Mouse (Mus musculus): ENCODE measurements around the gene Hinfp. TPM values are rescaled to one million over a fixed set of nuclear protein-coding genes. Genes with fewer than 3 reads are reported as not detected.

The Hinfp gene
- polyA plus RNA-seq (2016; fragmentation: Nextera tagmentation; extraction: Ambion mirVana), result 23.5 and 25.0 TPM in 2 replicates

GRCm38 (mm10) chr9:44305466-44306079 is at the start of gene Hinfp:
TSS of gene Hinfp (minus strand) at chr9:44305671.
- Histone ChIP-seq H3K9me3 (no peaks in the 10 kb centered on the region), H3K27me3 (ENCODE audit: insufficient read depth, poor library complexity, severe bottlenecking) (no peaks in the 10 kb centered on the region), H3K36me3 (peaks cover 27% of the 10 kb centered on the region), H3K4me3 (peak within 1 kb of the TSS; percentile 84), H3K27ac (peak within 1 kb of the TSS; percentile 90), H3K4me1 (peaks cover 15% of the 10 kb centered on the region)
- WGBS, result under 1% methylated on average over 54 of the region's 54 CpGs
- peak; percentile 100 for DNase-seq (ENCODE audit: low spot score)

GRCm38 (mm10) chr9:44353142-44353541 is 47.7 kb upstream of the Hinfp start:
- H3K4me1 ChIP-seq, result no peaks in the 10 kb centered on the region
- peaks cover 98% of the 10 kb centered on the region for H3K36me3 ChIP-seq
- no peaks in the 10 kb centered on the region for H3K27me3 ChIP-seq (ENCODE audit: insufficient read depth, poor library complexity, severe bottlenecking)
- no peaks in the 10 kb centered on the region for H3K9me3 ChIP-seq
- 93% methylated on average over 6 of the region's 6 CpGs for WGBS
- no peak overlapping the region for H3K4me3 ChIP-seq
- no peak overlapping the region for H3K27ac ChIP-seq
- DNase-seq (ENCODE audit: low spot score), result no peak

GRCm38 (mm10) chr9:44352337-44352736 is 46.9 kb upstream of the Hinfp start:
- H3K27ac ChIP-seq, result no peak overlapping the region
- 92% methylated on average over 10 of the region's 10 CpGs for WGBS
- no peak overlapping the region for H3K4me3 ChIP-seq
- no peaks in the 10 kb centered on the region for H3K9me3 ChIP-seq
- DNase-seq (ENCODE audit: low spot score), result peak; percentile 73
- no peaks in the 10 kb centered on the region for H3K4me1 ChIP-seq
- peaks cover 98% of the 10 kb centered on the region for H3K36me3 ChIP-seq
- no peaks in the 10 kb centered on the region for H3K27me3 ChIP-seq (ENCODE audit: insufficient read depth, poor library complexity, severe bottlenecking)

- Histone ChIP-seq H3K27ac (no peak overlapping the region), H3K4me3 (no peak overlapping the region), H3K9me3 (no peaks in the 10 kb centered on the region), H3K4me1 (no peaks in the 10 kb centered on the region), H3K36me3 (peaks cover 99% of the 10 kb centered on the region), H3K27me3 (ENCODE audit: insufficient read depth, poor library complexity, severe bottlenecking) (no peaks in the 10 kb centered on the region)
- DNase-seq (ENCODE audit: low spot score), result peak; percentile 54
- WGBS, result 94% methylated on average over 4 of the region's 4 CpGs
Measured at GRCm38 (mm10) chr9:44351396-44351795, 45.9 kb upstream of the Hinfp start.

GRCm38 (mm10) chr9:44348546-44348945 is 43.1 kb upstream of the Hinfp start:
- Histone ChIP-seq H3K4me3 (no peak overlapping the region), H3K27me3 (ENCODE audit: insufficient read depth, poor library complexity, severe bottlenecking) (no peaks in the 10 kb centered on the region), H3K27ac (no peak overlapping the region), H3K36me3 (peaks cover 74% of the 10 kb centered on the region), H3K4me1 (0 out of 2 replicates have a peak, but pooled peaks cover 6% of the 10 kb centered on the region), H3K9me3 (no peaks in the 10 kb centered on the region)
- no peak for DNase-seq (ENCODE audit: low spot score)
- WGBS, result 94% methylated on average over 4 of the region's 4 CpGs

- 83% methylated on average over 4 of the region's 4 CpGs for WGBS
- peaks cover 13% of the 10 kb centered on the region for H3K4me1 ChIP-seq
- H3K36me3 ChIP-seq, result peaks cover 65% of the 10 kb centered on the region
- H3K27me3 ChIP-seq (ENCODE audit: insufficient read depth, poor library complexity, severe bottlenecking), result no peaks in the 10 kb centered on the region
- no peak for DNase-seq (ENCODE audit: low spot score)
- H3K4me3 ChIP-seq, result no peak overlapping the region
- no peak overlapping the region for H3K27ac ChIP-seq
- no peaks in the 10 kb centered on the region for H3K9me3 ChIP-seq
Measured at GRCm38 (mm10) chr9:44347621-44348020, 42.1 kb upstream of the Hinfp start.

- H3K27ac ChIP-seq, result no peak overlapping the region
- no peak overlapping the region for H3K4me3 ChIP-seq
- no peaks in the 10 kb centered on the region for H3K27me3 ChIP-seq (ENCODE audit: insufficient read depth, poor library complexity, severe bottlenecking)
- H3K36me3 ChIP-seq, result peaks cover 60% of the 10 kb centered on the region
- WGBS, result 93% methylated on average over 9 of the region's 9 CpGs
- no peak for DNase-seq (ENCODE audit: low spot score)
- peaks cover 17% of the 10 kb centered on the region for H3K4me1 ChIP-seq
- no peaks in the 10 kb centered on the region for H3K9me3 ChIP-seq
Measured at GRCm38 (mm10) chr9:44347166-44347565, 41.7 kb upstream of the Hinfp start.

- Histone ChIP-seq H3K36me3 (peaks cover 57% of the 10 kb centered on the region), H3K4me1 (peaks cover 24% of the 10 kb centered on the region), H3K4me3 (no peak overlapping the region), H3K27me3 (ENCODE audit: insufficient read depth, poor library complexity, severe bottlenecking) (no peaks in the 10 kb centered on the region), H3K9me3 (no peaks in the 10 kb centered on the region), H3K27ac (no peak overlapping the region)
- no peak for DNase-seq (ENCODE audit: low spot score)
- 87% methylated on average over 6 of the region's 6 CpGs for WGBS
Measured at GRCm38 (mm10) chr9:44345570-44346433, 40.3 kb upstream of the Hinfp start.

- Histone ChIP-seq H3K4me3 (peak within 1 kb of the TSS; percentile 80), H3K27ac (peak within 1 kb of the TSS; percentile 99), H3K9me3 (no peaks in the 10 kb centered on the region), H3K36me3 (peaks cover 54% of the 10 kb centered on the region), H3K4me1 (peaks cover 24% of the 10 kb centered on the region), H3K27me3 (ENCODE audit: insufficient read depth, poor library complexity, severe bottlenecking) (no peaks in the 10 kb centered on the region)
- under 1% methylated on average over 39 of the region's 39 CpGs for WGBS
- DNase-seq (ENCODE audit: low spot score), result peak; percentile 98
Measured at GRCm38 (mm10) chr9:44343781-44344421, 38.4 kb upstream of the Hinfp start, which contains the start of gene Hmbs. TSS of gene Hmbs (minus strand) at chr9:44344228.

- peak; percentile 95 for DNase-seq (ENCODE audit: low spot score)
- H3K36me3 ChIP-seq, result peaks cover 54% of the 10 kb centered on the region
- no peaks in the 10 kb centered on the region for H3K27me3 ChIP-seq (ENCODE audit: insufficient read depth, poor library complexity, severe bottlenecking)
- peak overlapping the region; percentile 80 for H3K4me3 ChIP-seq
- H3K9me3 ChIP-seq, result no peaks in the 10 kb centered on the region
- peaks cover 24% of the 10 kb centered on the region for H3K4me1 ChIP-seq
- H3K27ac ChIP-seq, result peak overlapping the region; percentile 99
- 7% methylated on average over 6 of the region's 6 CpGs for WGBS
Measured at GRCm38 (mm10) chr9:44343290-44343689, 37.8 kb upstream of the Hinfp start.

- H3K27ac ChIP-seq, result peak overlapping the region; percentile 99
- H3K9me3 ChIP-seq, result no peaks in the 10 kb centered on the region
- 73% methylated on average over 1 of the region's 1 CpGs for WGBS
- no peaks in the 10 kb centered on the region for H3K27me3 ChIP-seq (ENCODE audit: insufficient read depth, poor library complexity, severe bottlenecking)
- H3K36me3 ChIP-seq, result peaks cover 51% of the 10 kb centered on the region
- DNase-seq (ENCODE audit: low spot score), result no peak
- H3K4me1 ChIP-seq, result peaks cover 28% of the 10 kb centered on the region
- H3K4me3 ChIP-seq, result peak overlapping the region; percentile 80
Measured at GRCm38 (mm10) chr9:44342605-44343004, 37.1 kb upstream of the Hinfp start.

GRCm38 (mm10) chr9:44342173-44342572 is 36.7 kb upstream of the Hinfp start:
- no peaks in the 10 kb centered on the region for H3K9me3 ChIP-seq
- H3K36me3 ChIP-seq, result peaks cover 51% of the 10 kb centered on the region
- peak; percentile 94 for DNase-seq (ENCODE audit: low spot score)
- H3K4me3 ChIP-seq, result peak overlapping the region; percentile 80
- 58% methylated on average over 3 of the region's 3 CpGs for WGBS
- no peaks in the 10 kb centered on the region for H3K27me3 ChIP-seq (ENCODE audit: insufficient read depth, poor library complexity, severe bottlenecking)
- H3K4me1 ChIP-seq, result peaks cover 31% of the 10 kb centered on the region
- H3K27ac ChIP-seq, result peak overlapping the region; percentile 99

- Histone ChIP-seq H3K36me3 (peaks cover 51% of the 10 kb centered on the region), H3K27ac (peak overlapping the region; percentile 99), H3K4me1 (peaks cover 38% of the 10 kb centered on the region), H3K4me3 (peak overlapping the region; percentile 80), H3K27me3 (ENCODE audit: insufficient read depth, poor library complexity, severe bottlenecking) (no peaks in the 10 kb centered on the region), H3K9me3 (no peaks in the 10 kb centered on the region)
- peak; percentile 74 for DNase-seq (ENCODE audit: low spot score)
- 86% methylated on average over 5 of the region's 5 CpGs for WGBS
Measured at GRCm38 (mm10) chr9:44341487-44341886, 36.0 kb upstream of the Hinfp start.
